Comparison of ENCODE assay signal across 25 mouse cellular contexts in the genomic region with DNA sequence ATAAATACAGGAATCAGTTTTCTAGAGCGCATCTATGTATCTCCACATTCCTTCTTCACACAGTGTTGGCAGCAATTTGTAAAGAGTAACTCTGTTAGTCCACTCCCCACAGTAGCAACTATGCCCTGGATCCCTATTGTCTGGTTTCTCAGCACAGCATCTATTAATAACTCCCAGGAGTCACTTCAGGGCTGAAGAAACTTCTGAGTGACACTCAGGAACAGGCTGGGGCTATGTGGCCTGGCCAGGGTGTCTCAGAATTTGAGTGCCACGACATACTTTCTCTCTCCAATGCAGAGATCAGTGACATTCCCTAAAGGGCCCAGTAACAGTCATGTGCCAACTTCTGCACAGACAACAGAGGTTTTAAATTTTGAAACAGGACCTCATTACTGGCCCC.
DNase-seq lines count a peak whose midpoint lies in the region; ATAC-seq and TF ChIP-seq lines count a peak whose summit lies in the region.
"Had no signal": no experiment of that assay in that cellular context is flagged by ENCODE, and none has a peak within 500 bp of the region (broad histone marks: within the 10 kb centered on the region; RNA-seq: fewer than 3 reads in every experiment).

No protein-coding gene starts in this region.

- H3K9ac ChIP-seq in heart, postnatal 0 days (replicated peaks; ENCODE audit: low read depth, low read length) = no peak overlapping the region
- H3K9ac ChIP-seq: hindbrain, embryonic 14.5 days; kidney, embryonic 15.5 days; liver, embryonic 12.5 days; liver, postnatal 0 days; neural tube, embryonic 15.5 days had no signal

- H3K4me3 ChIP-seq in heart, embryonic 10.5 days = no peak overlapping the region
- no peak overlapping the region for H3K4me3 ChIP-seq in heart, postnatal 0 days (ENCODE audit: low read depth, low read length)
- H3K4me3 ChIP-seq: kidney, embryonic 15.5 days; liver, embryonic 12.5 days; neural tube, embryonic 15.5 days had no signal

- no peak for TF ChIP-seq CTCF in heart, postnatal 0 days (IDR thresholded peaks at IDR 0.05; ENCODE audit: low read depth)

- WGBS in heart, embryonic 10.5 days = 60% methylated on average over 2 of the region's 2 CpGs
- WGBS in heart, postnatal 0 days = 42% methylated on average over 2 of the region's 2 CpGs

- H3K4me2 ChIP-seq in heart, postnatal 0 days (ENCODE audit: low read depth, low read length) = no peak overlapping the region
- H3K4me2 ChIP-seq: hindbrain, embryonic 14.5 days; kidney, embryonic 15.5 days; liver, embryonic 12.5 days; neural tube, embryonic 15.5 days had no signal

- TF ChIP-seq EP300 in heart, postnatal 0 days (IDR thresholded peaks at IDR 0.05; ENCODE audit: low read depth) = no peak

- peaks cover 24% of the 10 kb centered on the region for H3K4me1 ChIP-seq in heart, embryonic 10.5 days
- H3K4me1 ChIP-seq in heart, postnatal 0 days (ENCODE audit: control insufficient read depth, insufficient read depth) = peaks cover 12% of the 10 kb centered on the region; the same call in 1 of the 2 replicates

- intact Hi-C loops in heart, postnatal 25 days (cut with DNase I) = no loop called here
- intact Hi-C loops in left cerebral cortex, postnatal 14 days (cut with DNase I) = no loop called here

- peak overlapping the region; percentile 65; the same call in 1 of the 2 replicates for H3K27ac ChIP-seq in heart, embryonic 10.5 days
- peak overlapping the region; percentile 8; the same call in 1 of the 2 replicates for H3K27ac ChIP-seq in heart, postnatal 0 days (ENCODE audit: low read depth)
- H3K27ac ChIP-seq: hindbrain, embryonic 14.5 days; liver, embryonic 12.5 days; macrophage; neural tube, embryonic 15.5 days had no signal

- H3K27me3 ChIP-seq in heart, embryonic 10.5 days (ENCODE audit: insufficient read depth, poor library complexity, severe bottlenecking) = no peaks in the 10 kb centered on the region
- no peaks in the 10 kb centered on the region for H3K27me3 ChIP-seq in heart, postnatal 0 days (ENCODE audit: control insufficient read depth, insufficient read depth, low read length)
- H3K27me3 ChIP-seq: kidney, embryonic 15.5 days; liver, embryonic 12.5 days; neural tube, embryonic 15.5 days had no signal

- peaks cover 4% of the 10 kb centered on the region; the same call in 1 of the 2 replicates for H3K36me3 ChIP-seq in heart, embryonic 10.5 days
- peaks cover 5% of the 10 kb centered on the region; the same call in 1 of the 2 replicates for H3K36me3 ChIP-seq in heart, postnatal 0 days (replicated peaks; ENCODE audit: control insufficient read depth, insufficient read depth, low read length)
- H3K36me3 ChIP-seq: liver, embryonic 12.5 days; neural tube, embryonic 15.5 days had no signal

- DNase-seq in heart, embryonic 10.5 days (ENCODE audit: low spot score) = no peak
- DNase-seq in heart, postnatal 4 days = no peak
- peak; percentile 28 for DNase-seq in heart, postnatal 0 days (ENCODE audit: low spot score)
- DNase-seq in heart, postnatal 25 days (ENCODE audit: low spot score) = no peak
- DNase-seq in adipocyte (ENCODE audit: low spot score) = peak; percentile 82
- DNase-seq in retina, embryonic 14.5 days (ENCODE audit: low spot score) = peak; percentile 12
- DNase-seq in left cerebral cortex, postnatal 14 days (ENCODE audit: low spot score in 2 of 2) = no peak
- no peak for DNase-seq in kidney, adult 11 months
- DNase-seq: adrenal gland, postnatal 10 days; B cell, adult 2 months; cerebellum, adult 11 months; cerebellum, adult 9-10 months; cerebellum, postnatal 36 days; kidney, postnatal 25 days; liver, postnatal 0 days; lung, postnatal 10 days; midbrain, embryonic 14.5 days had no signal

- no peaks in the 10 kb centered on the region for H3K9me3 ChIP-seq in heart, embryonic 10.5 days
- no peaks in the 10 kb centered on the region for H3K9me3 ChIP-seq in heart, postnatal 0 days (replicated peaks; ENCODE audit: control insufficient read depth, low read length)
- H3K9me3 ChIP-seq: kidney, embryonic 15.5 days; liver, embryonic 12.5 days; neural tube, embryonic 15.5 days had no signal

- ATAC-seq in heart, postnatal 0 days (ENCODE audit: insufficient read depth, low read depth) = peak; percentile 41; the same call in 1 of the 2 replicates
- ATAC-seq: activated CD4-positive, CD25-positive, alpha-beta regulatory T cell, adult 4 months; forebrain, embryonic 14.5 days; intestine, postnatal 0 days; liver, postnatal 0 days had no signal

Comparison
In these comparisons a context has a peak if more than half of its experiments do, and no peak if none do; other contexts are left out.
1. DNase-seq: peak in heart, postnatal 0 days (single experiment), adipocyte (single experiment) and retina, embryonic 14.5 days (single experiment); none in heart, embryonic 10.5 days (single experiment), heart, postnatal 4 days (single experiment), heart, postnatal 25 days (single experiment), left cerebral cortex, postnatal 14 days (0 of 2) and kidney, adult 11 months (single experiment).